Comparison of ENCODE assay signal across 8 mouse cellular contexts in the genomic region with DNA sequence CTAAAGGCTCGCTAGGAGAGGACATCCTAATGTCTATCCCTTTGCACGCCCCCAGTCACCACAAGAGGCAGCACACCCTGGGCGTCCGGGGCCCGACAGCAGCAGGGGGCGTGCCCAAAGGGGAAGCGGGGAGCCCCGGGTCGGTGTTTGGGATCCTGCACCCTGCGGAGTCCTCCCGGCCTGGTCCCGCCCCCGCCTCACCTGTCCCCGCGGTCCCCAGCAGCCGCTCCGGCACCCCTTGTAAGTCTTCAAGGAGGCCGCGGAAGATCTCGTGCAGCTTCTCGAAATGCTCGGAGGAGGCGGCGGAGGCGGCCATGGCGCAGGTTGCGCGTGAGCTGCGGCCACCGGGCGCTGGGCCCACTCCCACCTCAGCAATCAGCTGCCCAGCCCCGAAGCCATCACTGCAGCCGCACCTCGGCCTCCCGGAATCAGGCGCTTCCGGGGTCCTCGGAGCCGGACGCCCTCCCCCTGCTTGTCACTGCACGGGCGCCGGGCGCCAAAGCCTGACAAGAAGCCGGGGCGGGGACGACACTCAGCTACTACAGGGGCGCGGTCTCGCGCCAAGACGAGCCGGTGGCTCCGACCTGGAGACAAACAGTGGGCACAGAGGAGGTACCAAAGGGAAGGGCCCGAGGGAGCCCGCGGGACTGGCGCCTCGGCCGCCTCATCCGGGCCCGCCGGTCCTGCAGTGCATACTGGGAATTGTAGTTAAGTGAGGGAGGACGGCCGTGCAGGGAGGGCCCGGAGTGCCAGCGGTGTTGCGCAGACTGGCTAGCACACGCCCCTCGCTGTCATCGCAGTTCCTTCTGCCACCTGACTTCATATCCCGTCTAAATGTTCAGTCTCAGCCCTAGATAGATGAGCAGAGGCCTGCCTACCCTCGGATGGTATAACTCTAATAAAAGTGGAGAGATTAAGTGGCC. TPM values are rescaled to one million over a fixed set of nuclear protein-coding genes. Genes with fewer than 3 reads are reported as not detected.
DNase-seq lines count a peak whose midpoint lies in the region; ATAC-seq and TF ChIP-seq lines count a peak whose summit lies in the region.

A gene (minus strand): TSS at position 649 of the 923 bp plus-strand sequence.

- no peak within 1 kb of the TSS for H3K27ac ChIP-seq in ES-Bruce4 (ENCODE audit: insufficient read depth, low read length)
- H3K27ac ChIP-seq in forebrain, embryonic 14.5 days (ENCODE audit: low read depth, low read length), result peak within 1 kb of the TSS; percentile 92
- peak within 1 kb of the TSS; percentile 98 for H3K27ac ChIP-seq in neural tube, embryonic 15.5 days (replicated peaks)

- peak within 1 kb of the TSS; percentile 75 for H3K9ac ChIP-seq in ES-Bruce4 (ENCODE audit: low read depth, poor library complexity, severe bottlenecking)
- H3K9ac ChIP-seq in forebrain, embryonic 14.5 days (ENCODE audit: low read length), result peak within 1 kb of the TSS; percentile 87
- H3K9ac ChIP-seq in neural tube, embryonic 15.5 days (replicated peaks), result peak within 1 kb of the TSS; percentile 84

- DNase-seq in forebrain, embryonic 14.5 days (ENCODE audit: low spot score), result peak; percentile 93
- peak; percentile 90 for DNase-seq in heart, postnatal 14 days
- DNase-seq in layer of hippocampus, adult 11-12 months (ENCODE audit: low spot score), result peak; percentile 92
- peak; percentile 92 to 93 for DNase-seq in lung, adult 18-20 months
- peak; percentile 92 for DNase-seq in testis, postnatal 14 days (ENCODE audit: low spot score)

- peak; percentile 14 for TF ChIP-seq CTCF in ES-Bruce4 (IDR thresholded peaks at IDR 0.05; ENCODE audit: low read depth, low read length)

- H3K4me3 ChIP-seq in ES-Bruce4 (ENCODE audit: low read depth, low read length), result peak within 1 kb of the TSS; percentile 74
- peak within 1 kb of the TSS; percentile 88 for H3K4me3 ChIP-seq in forebrain, embryonic 14.5 days (ENCODE audit: low read depth, low read length)
- peak within 1 kb of the TSS; percentile 88 for H3K4me3 ChIP-seq in neural tube, embryonic 15.5 days (replicated peaks)

- under 1% methylated on average over 68 of the region's 73 CpGs for WGBS in forebrain, embryonic 14.5 days
- WGBS in neural tube, embryonic 15.5 days, result under 1% methylated on average over 70 of the region's 73 CpGs

- no peaks in the 10 kb centered on the region for H3K27me3 ChIP-seq in ES-Bruce4 (ENCODE audit: control insufficient read depth, insufficient read depth, low read length, poor library complexity, severe bottlenecking)
- no peaks in the 10 kb centered on the region for H3K27me3 ChIP-seq in forebrain, embryonic 14.5 days (replicated peaks; ENCODE audit: control insufficient read depth, insufficient read depth, low read length)
- no peaks in the 10 kb centered on the region for H3K27me3 ChIP-seq in neural tube, embryonic 15.5 days (replicated peaks)

- H3K9me3 ChIP-seq in ES-Bruce4 (replicated peaks; ENCODE audit: control insufficient read depth, insufficient read depth, low read length, poor library complexity, severe bottlenecking), result no peaks in the 10 kb centered on the region
- no peaks in the 10 kb centered on the region for H3K9me3 ChIP-seq in forebrain, embryonic 14.5 days (replicated peaks; ENCODE audit: control insufficient read depth, low read length)
- no peaks in the 10 kb centered on the region for H3K9me3 ChIP-seq in neural tube, embryonic 15.5 days (replicated peaks)

- peak; percentile 99 for ATAC-seq in cerebellum, adult (ENCODE audit: insufficient number of reproducible peaks, low FRiP score, low TSS enrichment)
- peak; percentile 98 for ATAC-seq in forebrain, embryonic 14.5 days
- peak; percentile 98 for ATAC-seq in neural tube, embryonic 15.5 days (ENCODE audit: low FRiP score)

- H3K36me3 ChIP-seq in ES-Bruce4 (ENCODE audit: control insufficient read depth, insufficient read depth, low read length, poor library complexity, severe bottlenecking), result peaks cover 13% of the 10 kb centered on the region
- H3K36me3 ChIP-seq in forebrain, embryonic 14.5 days (ENCODE audit: control insufficient read depth, insufficient read depth, low read length), result peaks cover 25% of the 10 kb centered on the region
- H3K36me3 ChIP-seq in neural tube, embryonic 15.5 days, result peaks cover 24% of the 10 kb centered on the region

- TF ChIP-seq EP300 in ES-Bruce4 (IDR thresholded peaks at IDR 0.05; ENCODE audit: insufficient read depth, low read depth, low read length), result no peak

- H3K4me1 ChIP-seq in ES-Bruce4 (ENCODE audit: control insufficient read depth, insufficient read depth, low read length), result no peaks in the 10 kb centered on the region
- H3K4me1 ChIP-seq in forebrain, embryonic 14.5 days (ENCODE audit: control insufficient read depth, insufficient read depth, low read length), result peaks cover 5% of the 10 kb centered on the region; the same call in 1 of the 2 replicates
- peaks cover 26% of the 10 kb centered on the region for H3K4me1 ChIP-seq in neural tube, embryonic 15.5 days

- intact Hi-C loops in heart, postnatal 14 days (cut with DNase I), result no loop called here

- H3K4me2 ChIP-seq in forebrain, embryonic 14.5 days (ENCODE audit: low read length), result peak within 1 kb of the TSS; percentile 62
- H3K4me2 ChIP-seq in neural tube, embryonic 15.5 days, result peak within 1 kb of the TSS; percentile 83

- no peak for TF ChIP-seq POLR2A in ES-Bruce4 (IDR thresholded peaks at IDR 0.05; ENCODE audit: insufficient read depth, low read length)

RNA-seq across cellular contexts. Expression of the gene that starts here (rescaled TPM):
- 58.9 and 59.7 TPM in 2 replicates for polyA plus RNA-seq in ES-Bruce4 (2011; ENCODE audit: insufficient read depth, insufficient read length, low read depth, missing spikeins)
- 133 and 149 TPM in 2 replicates for polyA plus RNA-seq in forebrain, embryonic 14.5 days (2014; fragmentation: Nextera tagmentation; extraction: Ambion mirVana)
- total RNA-seq in heart, postnatal 14 days (2021), result 10 to 100 TPM; 58.5 to 59.8 TPM
- polyA plus RNA-seq in neural tube, embryonic 15.5 days (2015; fragmentation: Nextera tagmentation; extraction: Ambion mirVana), result 211 and 241 TPM in 2 replicates
